Mouse (Mus musculus): ENCODE results near the gene 2610301B20Rik.
A peak's percentile ranks its signal among the peaks of the same experiment; 100 is the strongest.
"Not testable (repeated sequence)": the region's sequence is repeated elsewhere in the genome, so short reads cannot be mapped to it uniquely, and the experiment has no call there.

2610301B20Rik gene

GRCm38 (mm10) chr4:10873920-10874665 lies at the start of gene 2610301B20Rik:
2610301B20Rik (plus strand) TSS chr4:10874498.
- peak; percentile 84 for DNase-seq (ENCODE audit: low spot score)

- no peak for DNase-seq (ENCODE audit: low spot score)
Observed at GRCm38 (mm10) chr4:10833273-10833672, 41.0 kb upstream of the 2610301B20Rik start.

GRCm38 (mm10) chr4:10835252-10836051 lies 38.8 kb upstream of the 2610301B20Rik start:
- no peak for DNase-seq (ENCODE audit: low spot score)

GRCm38 (mm10) chr4:10845848-10846247 lies 28.4 kb upstream of the 2610301B20Rik start:
- DNase-seq (ENCODE audit: low spot score) = no peak

GRCm38 (mm10) chr4:10849812-10850211 lies 24.5 kb upstream of the 2610301B20Rik start:
- no peak for DNase-seq (ENCODE audit: low spot score)

- no peak for DNase-seq (ENCODE audit: low spot score)
Observed at GRCm38 (mm10) chr4:10851013-10851412, 23.3 kb upstream of the 2610301B20Rik start.

GRCm38 (mm10) chr4:10859174-10859573 lies 15.1 kb upstream of the 2610301B20Rik start:
- DNase-seq (ENCODE audit: low spot score) = no peak

GRCm38 (mm10) chr4:10859911-10860581 lies 14.3 kb upstream of the 2610301B20Rik start:
- no peak for DNase-seq (ENCODE audit: low spot score)

GRCm38 (mm10) chr4:10860825-10861224 lies 13.5 kb upstream of the 2610301B20Rik start:
- no peak for DNase-seq (ENCODE audit: low spot score)

GRCm38 (mm10) chr4:10862882-10863281 lies 11.4 kb upstream of the 2610301B20Rik start:
- DNase-seq (ENCODE audit: low spot score) = not testable (repeated sequence)

GRCm38 (mm10) chr4:10872231-10872630 lies 2.1 kb upstream of the 2610301B20Rik start:
- no peak for DNase-seq (ENCODE audit: low spot score)

GRCm38 (mm10) chr4:10872685-10873539 lies 1.4 kb upstream of the 2610301B20Rik start:
- peak; percentile 9 for DNase-seq (ENCODE audit: low spot score)

- no peak for DNase-seq (ENCODE audit: low spot score)
Observed at GRCm38 (mm10) chr4:10873549-10873919, 764 bp upstream of the 2610301B20Rik start.

- DNase-seq (ENCODE audit: low spot score) = no peak
Observed at GRCm38 (mm10) chr4:10874718-10875121, 422 bp downstream of the 2610301B20Rik start.

- no peak for DNase-seq (ENCODE audit: low spot score)
Observed at GRCm38 (mm10) chr4:10875407-10875806, 1.1 kb downstream of the 2610301B20Rik start.

GRCm38 (mm10) chr4:10877057-10877456 lies 2.8 kb downstream of the 2610301B20Rik start:
- no peak for DNase-seq (ENCODE audit: low spot score)

GRCm38 (mm10) chr4:10883740-10884408 lies 9.6 kb downstream of the 2610301B20Rik start:
- no peak for DNase-seq (ENCODE audit: low spot score)

- no peak for DNase-seq (ENCODE audit: low spot score)
Observed at GRCm38 (mm10) chr4:10888835-10889234, 14.5 kb downstream of the 2610301B20Rik start.

- no peak for DNase-seq (ENCODE audit: low spot score)
Observed at GRCm38 (mm10) chr4:10896262-10896661, 22.0 kb downstream of the 2610301B20Rik start.

- DNase-seq (ENCODE audit: low spot score) = no peak
Observed at GRCm38 (mm10) chr4:10896859-10897258, 22.6 kb downstream of the 2610301B20Rik start.

- no peak for DNase-seq (ENCODE audit: low spot score)
Observed at GRCm38 (mm10) chr4:10905234-10905801, 31.0 kb downstream of the 2610301B20Rik start.

All from spleen, adult 12 weeks (tissue).